Mouse (Mus musculus): ENCODE results near the gene 1110004F10Rik.

DNA sequence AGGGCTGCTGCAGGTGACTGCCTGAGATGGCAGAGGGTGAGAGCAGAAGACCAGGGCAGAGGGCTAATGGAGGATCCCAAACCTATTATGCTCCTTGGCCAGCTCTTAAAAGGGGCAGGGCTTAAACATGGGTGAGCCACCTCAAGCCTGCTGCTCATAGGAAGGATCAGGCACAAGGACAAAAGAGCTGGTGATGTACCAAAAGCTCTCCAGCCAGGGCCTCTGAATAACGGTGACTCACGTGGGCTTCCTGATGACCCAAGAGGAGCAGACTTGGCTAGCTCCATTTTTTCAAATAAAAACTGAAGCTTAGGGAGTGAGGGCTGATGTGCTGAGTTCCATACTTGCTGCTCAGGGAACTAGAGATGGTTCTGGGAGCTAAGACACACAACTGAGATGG, 76.8 kb downstream of the 1110004F10Rik start:
- TF ChIP-seq CTCF (conservative IDR thresholded peaks at IDR 0.05; ENCODE audit: low read length), result no peak
- no peak for TF ChIP-seq NANOG (IDR thresholded peaks at IDR 0.05; ENCODE audit: borderline replicate concordance, low read length)
- no peak for TF ChIP-seq POU5F1 (IDR thresholded peaks at IDR 0.05; ENCODE audit: borderline replicate concordance, low read length)

All from E14TG2a.4 (cell line).